Mouse (Mus musculus): ENCODE data around the gene Usp32.

DNA sequence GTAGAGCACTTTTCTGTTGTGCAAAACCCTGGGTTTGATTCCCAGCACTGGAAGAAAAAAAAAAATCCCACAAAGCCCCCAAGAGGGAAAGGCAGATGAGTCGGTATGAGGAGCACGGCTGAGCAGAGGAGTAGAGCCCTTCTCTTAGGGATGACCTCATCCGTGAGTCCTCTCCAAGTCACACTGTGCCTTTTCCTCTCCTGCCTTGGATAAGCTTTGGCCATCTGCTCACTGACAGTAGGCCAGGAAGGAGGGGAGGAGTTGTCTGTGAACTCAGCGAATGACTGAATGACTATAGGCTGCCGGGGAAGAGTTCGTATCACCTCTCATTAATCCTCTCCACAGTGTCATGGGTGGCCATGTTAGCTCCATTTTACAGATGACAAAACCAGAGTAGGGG is 179.2 kb downstream of the Usp32 start:
- no peak for TF ChIP-seq CTCF (IDR thresholded peaks at IDR 0.05; ENCODE audit: low read depth)
- no peak for TF ChIP-seq EP300 (IDR thresholded peaks at IDR 0.05; ENCODE audit: low read depth)

Measured in liver, embryonic 14.5 days (tissue).